Mouse (Mus musculus) forebrain, embryonic 13.5 days (tissue): ENCODE measurements at regions not wholly inside any gene's neighbourhood (a gene's known extent, or its start where the extent isn't known, plus 50 kb on each side); places are given as distances from the start of the nearest gene placed in this dataset.

Experiments used
- ATAC-seq: fragments of 200-750 bp; cut with Nextera tagmentation; 2 replicates; pipeline ENCODE4 v1.8.0; 2017
- H3K27ac ChIP-seq: fragments of 300-500 bp; sonication (generic); 2 replicates; pipeline ENCODE4 v1.5.1; 2015; ENCODE audit warnings: inconsistent platforms, mild to moderate bottlenecking, moderate library complexity
- H3K27me3 ChIP-seq: fragments of 300-500 bp; sonication (generic); 2 replicates; pipeline ENCODE4 v1.6.1; 2015; ENCODE audit warnings: mild to moderate bottlenecking, inconsistent platforms
- H3K36me3 ChIP-seq: fragments of 300-500 bp; sonication (generic); 2 replicates; pipeline ENCODE4 v1.6.1; 2015; ENCODE audit warnings: mild to moderate bottlenecking, inconsistent platforms; ENCODE audit not compliant: poor library complexity, severe bottlenecking
- H3K4me1 ChIP-seq: fragments of 300-500 bp; sonication (generic); 2 replicates; pipeline ENCODE4 v1.6.1; 2015; ENCODE audit warnings: inconsistent platforms
- H3K4me2 ChIP-seq: fragments of 300-500 bp; sonication (generic); 2 replicates; pipeline ENCODE4 v1.6.1; 2015; ENCODE audit warnings: inconsistent platforms, mild to moderate bottlenecking, moderate library complexity
- H3K4me3 ChIP-seq: fragments of 300-500 bp; sonication (generic); 2 replicates; pipeline ENCODE4 v1.5.1; 2015; ENCODE audit warnings: mild to moderate bottlenecking, inconsistent platforms
- H3K9ac ChIP-seq: fragments of 300-500 bp; sonication (generic); 2 replicates; pipeline ENCODE4 v1.6.1; 2015; ENCODE audit warnings: mild to moderate bottlenecking, inconsistent platforms
- H3K9me3 ChIP-seq: fragments of 300-500 bp; sonication (generic); replicated peaks from 2 replicates; pipeline ENCODE4 v1.6.1; 2016; ENCODE audit warnings: inconsistent platforms
- WGBS: fragments of 180-500 bp; shearing (Covaris S2); methylation state at CpG from one replicate; pipeline ENCODE4 v1.1.7; 2015; 5-methylcytosine and 5-hydroxymethylcytosine counted together

- Histone ChIP-seq H3K4me2 (no peak overlapping the region), H3K9me3 (no peaks in the 10 kb centered on the region), H3K27me3 (no peaks in the 10 kb centered on the region), H3K4me1 (no peaks in the 10 kb centered on the region), H3K4me3 (no peak overlapping the region), H3K9ac (no peak overlapping the region), H3K36me3 (no peaks in the 10 kb centered on the region), H3K27ac (no peak overlapping the region)
- no peak for ATAC-seq
- 87% methylated on average over 4 of the region's 4 CpGs for WGBS
Observed at GRCm38 (mm10) chr16:80196302-80196701, 1004.2 kb upstream of the Ncam2 start.

DNA sequence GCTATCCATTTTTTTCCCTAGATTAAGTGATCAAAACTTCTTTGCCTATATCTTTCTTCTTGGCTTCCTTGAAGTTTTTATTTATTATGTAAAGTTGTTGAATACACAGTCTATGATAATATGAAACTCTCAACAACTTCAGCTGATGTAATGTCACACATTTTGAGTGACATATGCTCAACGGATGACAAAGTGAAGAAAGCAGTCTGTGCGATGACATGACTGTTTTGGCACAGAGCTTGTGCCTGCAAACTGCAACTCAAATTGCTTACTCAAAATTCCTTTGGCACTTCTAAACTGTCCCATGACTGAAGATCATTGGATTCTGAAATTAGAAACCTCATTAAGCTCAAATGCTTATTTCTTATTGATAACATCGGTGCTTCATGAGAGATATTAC lies 997.7 kb upstream of the Ncam2 start:
- H3K27ac ChIP-seq, result no peak overlapping the region
- no peak overlapping the region for H3K4me2 ChIP-seq
- H3K4me1 ChIP-seq, result no peaks in the 10 kb centered on the region
- H3K36me3 ChIP-seq, result no peaks in the 10 kb centered on the region
- H3K9ac ChIP-seq, result no peak overlapping the region
- ATAC-seq, result peak; percentile 53; the same call in 1 of the 2 replicates
- no peaks in the 10 kb centered on the region for H3K27me3 ChIP-seq
- H3K4me3 ChIP-seq, result no peak overlapping the region
- no peaks in the 10 kb centered on the region for H3K9me3 ChIP-seq
- WGBS, result 83% methylated on average over 3 of the region's 3 CpGs

- Histone ChIP-seq H3K4me2 (no peak overlapping the region), H3K36me3 (no peaks in the 10 kb centered on the region), H3K27me3 (no peaks in the 10 kb centered on the region), H3K4me1 (no peaks in the 10 kb centered on the region), H3K9me3 (no peaks in the 10 kb centered on the region), H3K4me3 (no peak overlapping the region), H3K27ac (no peak overlapping the region), H3K9ac (no peak overlapping the region)
- no peak for ATAC-seq
Observed at GRCm38 (mm10) chr16:80212769-80213168, 987.7 kb upstream of the Ncam2 start.

- Histone ChIP-seq H3K9me3 (no peaks in the 10 kb centered on the region), H3K27me3 (no peaks in the 10 kb centered on the region), H3K9ac (no peak overlapping the region), H3K4me3 (no peak overlapping the region), H3K27ac (no peak overlapping the region), H3K4me2 (no peak overlapping the region), H3K36me3 (no peaks in the 10 kb centered on the region), H3K4me1 (no peaks in the 10 kb centered on the region)
- no peak for ATAC-seq
Observed at GRCm38 (mm10) chr16:80255441-80255840, 945.1 kb upstream of the Ncam2 start.

DNA sequence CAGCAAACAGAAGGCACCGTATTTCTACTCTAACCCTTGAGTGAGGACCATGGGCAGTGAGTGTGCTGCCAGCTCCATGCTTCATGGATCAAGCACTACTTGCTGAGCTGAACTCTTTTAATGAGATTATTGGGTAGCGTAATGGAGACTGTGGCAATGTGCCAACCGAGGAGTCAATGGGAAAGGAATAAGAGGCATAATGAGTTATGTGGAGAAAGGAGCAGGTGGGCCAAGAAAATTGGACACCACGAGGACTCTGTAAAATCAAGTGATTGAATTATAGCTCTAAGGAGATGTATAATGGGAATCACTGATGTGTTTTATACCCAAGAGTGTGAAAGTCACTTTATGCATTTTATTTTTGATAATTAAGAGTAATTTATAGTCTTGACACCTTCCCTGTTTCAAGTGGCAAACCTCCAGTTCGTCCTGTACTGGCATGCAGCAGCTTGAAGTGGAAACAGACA lies 934.3 kb upstream of the Ncam2 start:
- peak; percentile 93 for ATAC-seq
- H3K4me3 ChIP-seq, result no peak overlapping the region
- WGBS, result 21% methylated on average over 5 of the region's 5 CpGs
- H3K36me3 ChIP-seq, result no peaks in the 10 kb centered on the region
- H3K9me3 ChIP-seq, result no peaks in the 10 kb centered on the region
- peaks cover 5% of the 10 kb centered on the region; the same call in 1 of the 2 replicates for H3K4me1 ChIP-seq
- no peaks in the 10 kb centered on the region for H3K27me3 ChIP-seq
- H3K27ac ChIP-seq, result no peak overlapping the region
- H3K4me2 ChIP-seq, result no peak overlapping the region
- no peak overlapping the region for H3K9ac ChIP-seq

DNA sequence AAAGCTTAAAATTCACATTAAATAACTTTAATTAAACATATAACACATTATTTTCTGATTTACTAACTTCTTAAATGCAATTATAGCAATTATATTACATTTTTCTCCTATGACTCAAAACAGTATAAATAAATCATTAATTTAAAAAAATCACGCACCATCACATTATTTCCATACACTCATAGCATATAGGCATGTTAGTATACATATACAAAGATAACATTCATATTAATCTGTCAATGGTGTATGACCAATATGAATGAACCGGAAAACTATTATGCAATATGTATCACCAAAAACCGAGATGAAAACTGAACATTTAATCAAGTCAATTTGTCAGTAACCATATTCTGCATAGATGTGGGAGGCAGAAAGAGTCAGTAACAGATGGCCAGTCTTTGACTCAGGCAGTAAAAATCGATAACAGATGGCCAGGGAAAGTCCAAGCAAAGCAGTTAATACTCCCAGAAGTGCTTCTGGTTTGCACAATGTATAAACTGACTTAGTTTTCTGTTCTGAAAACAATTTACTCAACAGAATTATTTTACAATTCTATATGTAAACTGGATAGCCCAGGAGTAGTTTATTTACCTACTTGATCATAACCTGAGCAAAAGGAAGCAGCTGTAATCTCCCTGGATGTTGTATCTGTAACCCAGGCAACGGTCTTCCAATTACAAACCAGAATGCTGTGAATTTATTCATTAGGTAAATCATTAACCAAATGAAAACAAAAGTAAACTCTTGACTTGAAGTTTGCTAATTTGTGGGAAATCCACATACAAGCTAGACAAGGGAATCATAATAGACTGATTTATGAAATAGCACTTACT lies 928.0 kb upstream of the Ncam2 start:
- Histone ChIP-seq H3K9ac (no peak overlapping the region), H3K4me1 (no peaks in the 10 kb centered on the region), H3K9me3 (no peaks in the 10 kb centered on the region), H3K27ac (no peak overlapping the region), H3K4me2 (no peak overlapping the region), H3K36me3 (no peaks in the 10 kb centered on the region), H3K27me3 (no peaks in the 10 kb centered on the region), H3K4me3 (no peak overlapping the region)
- 69% methylated on average over 5 of the region's 5 CpGs for WGBS
- peak; percentile 85 for ATAC-seq
